Mouse (Mus musculus) macrophage (primary cell): Measurements from ENCODE around the gene Ankrd11. TPM values are rescaled to one million over a fixed set of nuclear protein-coding genes. Genes with fewer than 3 reads are reported as not detected.

Source experiments
- H3K27ac ChIP-seq: fragments of 350-480 bp; formaldehyde crosslinking; 2 replicates; pipeline ENCODE4 v1.9.0; 2021
- H3K36me3 ChIP-seq: fragments of 350-480 bp; formaldehyde crosslinking; 2 replicates; pipeline ENCODE4 v1.9.0; 2021; ENCODE audit errors: inconsistent target
- H3K4me3 ChIP-seq: fragments of 350-480 bp; formaldehyde crosslinking; 2 replicates; pipeline ENCODE4 v1.9.0; 2021; ENCODE audit errors: inconsistent target
- H3K79me2 ChIP-seq: fragments of 350-480 bp; formaldehyde crosslinking; 2 replicates; pipeline ENCODE4 v1.9.0; 2021; ENCODE audit errors: inconsistent target
- WGBS: methylation state at CpG from one replicate; pipeline ENCODE4 v1.1.7; 2026; ENCODE audit warnings: inconsistent platforms; ENCODE audit not compliant: missing documents; 5-methylcytosine and 5-hydroxymethylcytosine counted together
- polyA plus RNA-seq: library from polyadenylated mRNA; stranded (reverse); fragments of 250-400 nt; gene quantifications from 3 replicates; pipeline ENCODE4 v1.2.4, GENCODE M21; 2018; ENCODE audit warnings: inconsistent platforms

Ankrd11 gene
- polyA plus RNA-seq, 1 experiment from 2014 or later, result 46.6 TPM

- H3K36me3 ChIP-seq, result peaks cover 21% of the 10 kb centered on the region; the same call in 1 of the 2 replicates
These were observed 139.1 kb downstream of the Ankrd11 start for GRCm38 (mm10) chr8:122903002-122903401.

DNA sequence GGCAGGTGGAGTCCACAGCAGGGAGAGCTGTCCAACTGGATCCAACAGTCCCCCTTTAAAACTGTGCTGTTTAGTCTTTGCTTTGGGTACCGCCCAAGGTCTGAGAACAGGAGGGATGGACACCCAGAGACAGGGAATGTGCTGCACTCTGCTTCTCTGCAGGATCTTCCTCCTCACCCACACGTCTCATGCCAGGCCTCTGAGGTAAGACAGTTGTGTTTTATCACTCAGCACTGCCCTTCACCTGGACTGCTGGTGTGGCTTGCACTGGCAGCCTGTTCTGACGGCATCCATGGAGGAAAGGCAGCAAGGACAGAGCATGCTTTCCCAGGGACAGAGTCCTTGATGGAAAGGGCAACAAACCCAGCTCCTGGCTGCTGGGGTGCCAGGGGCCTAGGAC, 139.5 kb downstream of the Ankrd11 start:
- 93% methylated on average over 3 of the region's 3 CpGs for WGBS
- H3K36me3 ChIP-seq, result peaks cover 17% of the 10 kb centered on the region; the same call in 1 of the 2 replicates

More at GRCm38 (mm10) chr8:122903002-122903401, 139.1 kb downstream of the Ankrd11 start:
- WGBS, result 94% methylated on average over 5 of the region's 5 CpGs
- Histone ChIP-seq H3K4me3 (no peak overlapping the region), H3K79me2 (peaks cover 88% of the 10 kb centered on the region), H3K27ac (no peak overlapping the region)

GRCm38 (mm10) chr8:122901892-122902515, 140.1 kb downstream of the Ankrd11 start:
- Histone ChIP-seq H3K27ac (no peak overlapping the region), H3K79me2 (peaks cover 78% of the 10 kb centered on the region), H3K4me3 (no peak overlapping the region), H3K36me3 (peaks cover 20% of the 10 kb centered on the region; the same call in 1 of the 2 replicates)
- 93% methylated on average over 8 of the region's 8 CpGs for WGBS

More for the DNA sequence above, 139.5 kb downstream of the Ankrd11 start:
- Histone ChIP-seq H3K4me3 (no peak overlapping the region), H3K79me2 (peaks cover 83% of the 10 kb centered on the region), H3K27ac (no peak overlapping the region)

- no peak overlapping the region for H3K27ac ChIP-seq
- H3K4me3 ChIP-seq, result no peak overlapping the region
- peaks cover 26% of the 10 kb centered on the region for H3K36me3 ChIP-seq
- peaks cover 74% of the 10 kb centered on the region for H3K79me2 ChIP-seq
- WGBS, result 98% methylated on average over 7 of the region's 7 CpGs
These were observed 140.6 kb downstream of the Ankrd11 start for GRCm38 (mm10) chr8:122901476-122901875.

- peaks cover 50% of the 10 kb centered on the region for H3K79me2 ChIP-seq
- H3K4me3 ChIP-seq, result no peak overlapping the region
- 83% methylated on average over 5 of the region's 5 CpGs for WGBS
- H3K36me3 ChIP-seq, result peaks cover 50% of the 10 kb centered on the region
- H3K27ac ChIP-seq, result no peak overlapping the region
These were observed 143.0 kb downstream of the Ankrd11 start for GRCm38 (mm10) chr8:122899085-122899484.

DNA sequence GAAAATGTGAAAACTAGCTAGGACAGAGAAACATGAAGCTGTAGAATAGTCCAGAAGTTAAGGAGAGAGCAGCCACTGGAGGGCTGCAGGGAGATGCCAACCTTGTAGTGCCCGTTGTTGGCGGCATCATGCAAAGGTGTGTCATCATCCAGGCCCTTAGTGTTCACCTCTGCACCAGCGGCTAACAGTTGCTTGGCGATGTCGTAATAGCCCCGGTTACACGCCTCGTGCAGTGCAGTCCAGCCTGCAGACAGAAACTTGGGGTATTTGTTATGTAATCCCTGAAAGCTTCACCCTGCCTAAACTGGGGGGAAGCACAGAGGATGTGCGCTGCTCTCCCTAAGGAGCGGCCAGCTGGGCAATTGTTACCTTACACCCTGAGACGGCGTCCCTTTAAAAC, 143.6 kb downstream of the Ankrd11 start:
- Histone ChIP-seq H3K27ac (no peak overlapping the region), H3K36me3 (peaks cover 55% of the 10 kb centered on the region), H3K4me3 (no peak overlapping the region), H3K79me2 (peaks cover 44% of the 10 kb centered on the region)
- 31% methylated on average over 12 of the region's 12 CpGs for WGBS

DNA sequence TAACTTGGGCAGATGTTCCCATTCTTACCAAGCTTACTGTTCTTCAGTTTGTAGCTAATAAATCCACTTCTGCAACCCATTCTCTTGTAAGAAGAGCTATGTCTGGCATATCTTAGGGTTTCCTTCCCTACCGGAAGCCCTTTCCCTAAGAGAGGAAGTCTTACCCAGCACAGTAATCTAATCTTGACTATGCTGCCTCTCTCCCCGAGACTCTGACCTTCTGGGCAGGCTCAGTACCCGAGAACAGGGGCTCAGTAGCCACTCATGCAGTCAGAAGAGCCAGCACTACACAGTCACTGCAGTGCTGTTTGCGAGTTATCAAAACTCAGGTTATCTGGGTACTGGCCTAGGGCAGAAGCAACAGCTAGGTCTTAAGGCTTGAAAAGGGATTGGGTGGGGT, 144.1 kb downstream of the Ankrd11 start:
- H3K27ac ChIP-seq, result no peak overlapping the region
- H3K4me3 ChIP-seq, result no peak overlapping the region
- peaks cover 60% of the 10 kb centered on the region for H3K36me3 ChIP-seq
- 62% methylated on average over 4 of the region's 4 CpGs for WGBS
- peaks cover 42% of the 10 kb centered on the region for H3K79me2 ChIP-seq

DNA sequence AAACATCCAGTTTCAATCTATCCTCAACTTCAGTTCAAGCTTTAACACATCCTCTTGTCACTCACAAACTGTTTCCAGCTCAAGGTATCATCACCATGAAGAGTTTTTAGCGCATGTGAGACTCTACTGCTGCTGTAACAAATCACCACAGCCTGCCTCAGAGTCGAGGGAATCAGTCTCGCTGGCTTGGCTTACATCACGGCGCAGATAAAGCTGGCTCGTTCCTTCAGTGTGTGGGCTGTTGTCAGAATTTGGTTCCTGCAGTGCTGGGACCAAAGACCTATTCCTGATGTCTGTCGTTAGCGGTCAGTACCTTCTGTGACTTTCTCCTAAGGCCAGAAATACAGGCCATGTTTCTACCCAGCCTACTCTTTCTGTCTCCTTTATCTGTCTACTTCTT, 144.9 kb downstream of the Ankrd11 start:
- Histone ChIP-seq H3K79me2 (peaks cover 38% of the 10 kb centered on the region), H3K4me3 (no peak overlapping the region), H3K36me3 (peaks cover 62% of the 10 kb centered on the region), H3K27ac (no peak overlapping the region)
- WGBS, result 96% methylated on average over 8 of the region's 8 CpGs

DNA sequence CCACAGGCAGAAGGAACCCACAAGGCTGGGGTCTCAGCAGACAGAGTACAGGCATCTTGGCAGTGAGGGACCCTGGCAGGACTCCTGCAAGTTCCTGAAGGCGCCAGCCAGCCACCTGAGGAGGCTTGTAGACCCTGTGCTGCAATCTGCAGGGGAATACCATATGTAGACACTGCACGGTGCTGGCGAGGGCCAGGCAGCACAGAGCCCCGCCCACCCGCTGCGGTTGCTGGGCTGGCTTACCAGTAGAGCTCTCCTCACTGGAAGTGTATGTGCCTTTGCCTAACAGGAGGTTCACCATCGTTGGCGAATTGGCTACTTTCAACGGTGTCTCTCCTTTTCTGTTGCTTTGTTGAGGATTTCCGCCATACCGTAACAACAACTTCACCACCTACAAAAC, 145.8 kb downstream of the Ankrd11 start:
- 93% methylated on average over 11 of the region's 11 CpGs for WGBS
- peaks cover 69% of the 10 kb centered on the region for H3K36me3 ChIP-seq
- peaks cover 29% of the 10 kb centered on the region for H3K79me2 ChIP-seq
- H3K4me3 ChIP-seq, result no peak overlapping the region
- H3K27ac ChIP-seq, result no peak overlapping the region

DNA sequence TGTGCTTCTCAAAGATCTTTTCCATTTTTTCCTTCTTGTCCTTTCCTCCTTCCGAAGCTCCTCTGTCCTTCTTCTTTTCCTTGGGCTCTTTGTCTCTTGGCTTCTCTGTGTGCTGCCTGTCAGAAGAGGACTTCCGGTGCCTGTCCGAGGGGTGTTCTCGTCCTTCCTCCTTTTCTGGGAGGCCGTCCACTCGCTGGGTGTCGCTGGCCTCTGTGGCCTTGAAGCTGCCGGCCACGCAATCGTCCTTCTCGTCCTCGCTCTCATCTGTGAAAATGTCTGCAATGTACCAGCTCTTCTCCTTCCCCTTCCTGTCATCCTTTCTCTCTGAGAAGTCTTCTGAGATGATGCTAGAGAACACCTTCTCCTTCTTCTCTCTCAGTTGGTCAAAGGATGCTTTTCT, 148.6 kb downstream of the Ankrd11 start:
- Histone ChIP-seq H3K36me3 (peaks cover 85% of the 10 kb centered on the region), H3K79me2 (peaks cover 7% of the 10 kb centered on the region; the same call in 1 of the 2 replicates), H3K4me3 (no peak overlapping the region), H3K27ac (no peak overlapping the region)
- 84% methylated on average over 12 of the region's 12 CpGs for WGBS

GRCm38 (mm10) chr8:122891440-122891839, 150.6 kb downstream of the Ankrd11 start:
- peaks cover 94% of the 10 kb centered on the region for H3K36me3 ChIP-seq
- 94% methylated on average over 12 of the region's 12 CpGs for WGBS
- H3K4me3 ChIP-seq, result no peak overlapping the region
- H3K79me2 ChIP-seq, result peaks cover 7% of the 10 kb centered on the region; the same call in 1 of the 2 replicates
- H3K27ac ChIP-seq, result no peak overlapping the region

- Histone ChIP-seq H3K4me3 (no peak overlapping the region), H3K27ac (no peak overlapping the region), H3K79me2 (peaks cover 7% of the 10 kb centered on the region; the same call in 1 of the 2 replicates), H3K36me3 (peaks cover 60% of the 10 kb centered on the region)
- 95% methylated on average over 8 of the region's 10 CpGs for WGBS
These were observed 158.4 kb downstream of the Ankrd11 start for GRCm38 (mm10) chr8:122883671-122884070.

- Histone ChIP-seq H3K79me2 (peaks cover 10% of the 10 kb centered on the region; the same call in 1 of the 2 replicates), H3K4me3 (no peak overlapping the region), H3K27ac (no peak overlapping the region), H3K36me3 (peaks cover 26% of the 10 kb centered on the region)
- WGBS, result 72% methylated on average over 3 of the region's 3 CpGs
These were observed 161.8 kb downstream of the Ankrd11 start for GRCm38 (mm10) chr8:122880302-122880701.

- Histone ChIP-seq H3K4me3 (no peak overlapping the region), H3K79me2 (peaks cover 18% of the 10 kb centered on the region; the same call in 1 of the 2 replicates), H3K27ac (no peak overlapping the region), H3K36me3 (0 out of 2 replicates have a peak, but pooled peaks cover 7% of the 10 kb centered on the region)
- WGBS, result 93% methylated on average over 2 of the region's 3 CpGs
These were observed 163.8 kb downstream of the Ankrd11 start for GRCm38 (mm10) chr8:122878231-122878630.

GRCm38 (mm10) chr8:122875186-122875585, 166.9 kb downstream of the Ankrd11 start:
- H3K27ac ChIP-seq, result no peak overlapping the region
- no peak overlapping the region for H3K4me3 ChIP-seq
- no peaks in the 10 kb centered on the region for H3K36me3 ChIP-seq
- 99% methylated on average over 5 of the region's 5 CpGs for WGBS
- H3K79me2 ChIP-seq, result peaks cover 32% of the 10 kb centered on the region; the same call in 1 of the 2 replicates
